Mouse (Mus musculus): Measurements from ENCODE around the gene Ing4. TPM values are rescaled to one million over a fixed set of nuclear protein-coding genes. Genes with fewer than 3 reads are reported as not detected.

The Ing4 gene
- total and polyA plus RNA-seq, 3 experiments: 29.5 to 34.9 TPM; not detected in 1

DNA sequence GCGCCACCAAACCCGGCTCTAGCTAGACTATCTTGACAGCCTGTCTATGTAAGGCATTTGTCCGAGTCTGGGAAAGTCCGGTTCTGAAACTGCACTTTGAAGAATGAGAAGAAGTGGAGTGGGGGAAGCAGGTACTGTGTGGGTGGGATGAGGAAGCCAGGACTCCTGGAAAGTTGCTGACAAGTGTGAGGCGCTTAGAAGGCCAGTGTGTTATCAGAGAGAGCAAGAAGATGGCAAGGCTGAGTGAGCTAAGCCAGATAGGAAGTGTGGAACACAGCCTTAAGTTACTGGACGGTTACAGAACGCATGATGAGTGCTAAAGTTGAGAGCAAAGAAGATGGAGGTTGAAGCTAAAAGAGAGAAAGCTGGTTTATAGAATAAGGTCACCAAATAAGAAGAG, 2.5 kb downstream of the Ing4 start (continued):
- TF ChIP-seq SMC3 (IDR thresholded peaks at IDR 0.05; ENCODE audit: low read depth, low read length) (0 out of 2 replicates have a peak, but pooled peaks have one; percentile 10), BHLHE40 (IDR thresholded peaks at IDR 0.05; ENCODE audit: borderline replicate concordance, low read depth, low read length) (no peak)

DNA sequence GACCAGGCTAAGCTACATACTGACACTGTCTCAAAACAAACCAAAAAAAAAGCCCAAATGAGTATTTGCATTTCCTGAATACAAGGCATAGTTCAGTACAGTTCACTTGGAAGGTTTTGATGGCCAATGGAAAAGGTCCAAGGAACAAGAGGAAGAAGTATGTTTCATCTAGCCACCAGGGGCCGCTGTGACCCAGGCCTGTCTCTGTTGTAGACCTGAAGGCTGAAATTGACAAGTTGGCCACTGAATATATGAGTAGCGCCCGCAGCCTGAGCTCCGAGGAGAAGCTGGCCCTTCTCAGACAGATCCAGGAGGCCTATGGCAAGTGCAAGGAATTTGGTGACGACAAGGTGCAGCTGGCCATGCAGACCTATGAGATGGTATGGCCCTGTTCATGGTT, 7.1 kb downstream of the Ing4 start:
- H3K4me3 ChIP-seq (ENCODE audit: control insufficient read depth in 1 of 2, insufficient read depth in 1 of 2, low read depth in 2 of 2, low read length in 2 of 2): no peak overlapping the region
- DNase-seq (ENCODE audit: low read depth, low spot score): peak; percentile 87
- no peaks in the 10 kb centered on the region for H3K27me3 ChIP-seq (ENCODE audit: control insufficient read depth in 1 of 2, insufficient read depth in 2 of 2, low read length in 2 of 2)

DNA sequence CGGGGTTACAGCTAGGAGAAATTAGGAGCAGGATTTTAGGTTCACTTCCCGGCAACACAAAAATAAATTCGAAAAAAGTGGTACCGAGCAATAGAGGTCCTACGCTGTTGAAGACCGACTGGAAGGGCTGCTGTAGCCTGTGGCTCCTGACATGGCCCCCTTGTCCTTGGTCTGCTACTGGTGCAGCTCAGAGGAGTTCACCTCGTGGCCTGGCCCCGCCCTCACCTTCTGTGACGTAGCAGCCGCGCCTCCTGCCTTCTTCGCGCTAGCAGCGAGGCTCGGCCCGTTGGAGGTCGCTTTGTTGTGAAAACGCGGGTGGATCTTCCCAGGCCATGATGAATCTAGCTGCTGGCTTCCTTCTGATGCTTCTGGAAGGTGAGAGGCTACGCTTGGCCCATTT, 10.1 kb downstream of the Ing4 start, which contains the start of gene Acrbp:
Acrbp (plus strand) TSS at position 12 of the 400 bp plus-strand sequence.
- DNase-seq (ENCODE audit: low read depth, low spot score): no peak
- Histone ChIP-seq H3K36me3 (ENCODE audit: control insufficient read depth in 1 of 2, insufficient read depth in 2 of 2, low read length in 2 of 2) (peaks cover 0 to 1% of the 10 kb centered on the region in 2 experiments; a peak in 1 of 4 replicates), H3K27ac (ENCODE audit: control insufficient read depth, low read depth, low read length) (no peak within 1 kb of the TSS), H3K9ac (ENCODE audit: control insufficient read depth, low read depth, low read length, poor library complexity, severe bottlenecking) (no peak within 1 kb of the TSS), H3K27me3 (ENCODE audit: control insufficient read depth in 1 of 2, insufficient read depth in 2 of 2, low read length in 2 of 2) (no peaks in the 10 kb centered on the region), H3K4me3 (ENCODE audit: control insufficient read depth in 1 of 2, insufficient read depth in 1 of 2, low read depth in 2 of 2, low read length in 2 of 2) (no peak within 1 kb of the TSS), H3K9me3 (replicated peaks; ENCODE audit: insufficient read depth, low read length) (no peaks in the 10 kb centered on the region), H3K4me1 (ENCODE audit: control insufficient read depth in 1 of 2, insufficient read depth in 2 of 2, low read length in 2 of 2) (no peaks in the 10 kb centered on the region), H3K79me2 (ENCODE audit: control insufficient read depth, insufficient read depth, low read length, poor library complexity) (no peaks in the 10 kb centered on the region)
- TF ChIP-seq POLR2A (IDR thresholded peaks at IDR 0.05; ENCODE audit: control insufficient read depth in 1 of 2, insufficient read depth in 1 of 2, low read depth in 1 of 2, low read length in 2 of 2, poor library complexity in 1 of 2) (no peak), ZNF384 (IDR thresholded peaks at IDR 0.05; ENCODE audit: low read depth, low read length) (no peak), GABPA (IDR thresholded peaks at IDR 0.05; ENCODE audit: low read depth, low read length) (no peak), JUND (IDR thresholded peaks at IDR 0.05; ENCODE audit: low read depth, low read length) (no peak), ZKSCAN1 (IDR thresholded peaks at IDR 0.05; ENCODE audit: low read depth, low read length) (no peak), USF1 (IDR thresholded peaks at IDR 0.05; ENCODE audit: low read depth, low read length) (no peak), CTCF (IDR thresholded peaks at IDR 0.05 in 2 of 3, conservative IDR thresholded peaks at IDR 0.05 in 1 of 3; ENCODE audit: control insufficient read depth in 1 of 3, insufficient read depth in 1 of 3, low read depth in 2 of 3, low read length in 3 of 3, poor library complexity in 1 of 3, severe bottlenecking in 1 of 3) (no peak), RCOR1 (IDR thresholded peaks at IDR 0.05; ENCODE audit: low read depth, low read length) (no peak), MXI1 (IDR thresholded peaks at IDR 0.05; ENCODE audit: low read depth, low read length) (no peak), ELF1 (IDR thresholded peaks at IDR 0.05; ENCODE audit: low read depth, low read length) (no peak), MYC (IDR thresholded peaks at IDR 0.05; ENCODE audit: low read depth, low read length) (no peak)

More for the DNA sequence above, 7.1 kb downstream of the Ing4 start:
- Histone ChIP-seq H3K36me3 (ENCODE audit: control insufficient read depth in 1 of 2, insufficient read depth in 2 of 2, low read length in 2 of 2) (peaks cover 1 to 9% of the 10 kb centered on the region in 2 experiments; a peak in 3 of 4 replicates), H3K4me1 (ENCODE audit: control insufficient read depth in 1 of 2, insufficient read depth in 2 of 2, low read length in 2 of 2) (peaks cover 8 to 9% of the 10 kb centered on the region in 2 experiments), H3K79me2 (ENCODE audit: control insufficient read depth, insufficient read depth, low read length, poor library complexity) (no peaks in the 10 kb centered on the region), H3K27ac (ENCODE audit: control insufficient read depth, low read depth, low read length) (no peak overlapping the region), H3K9me3 (replicated peaks; ENCODE audit: insufficient read depth, low read length) (no peaks in the 10 kb centered on the region), H3K9ac (ENCODE audit: control insufficient read depth, low read depth, low read length, poor library complexity, severe bottlenecking) (no peak overlapping the region)
- no peak for TF ChIP-seq KAT2A (conservative IDR thresholded peaks at IDR 0.05; ENCODE audit: low read depth, low read length)
- TF ChIP-seq POLR2A (IDR thresholded peaks at IDR 0.05; ENCODE audit: control insufficient read depth in 1 of 2, insufficient read depth in 1 of 2, low read depth in 1 of 2, low read length in 2 of 2, poor library complexity in 1 of 2): no peak
- TF ChIP-seq SMC3 (IDR thresholded peaks at IDR 0.05; ENCODE audit: low read depth, low read length): peak; percentile 81
- no peak for TF ChIP-seq MAX (IDR thresholded peaks at IDR 0.05; ENCODE audit: low read length)
- peak; percentile 42; the same call in 1 of the 2 replicates for TF ChIP-seq ZC3H11A (IDR thresholded peaks at IDR 0.05; ENCODE audit: low read depth, low read length)
- TF ChIP-seq USF1 (IDR thresholded peaks at IDR 0.05; ENCODE audit: low read depth, low read length): no peak
- no peak for TF ChIP-seq ELF1 (IDR thresholded peaks at IDR 0.05; ENCODE audit: low read depth, low read length)
- TF ChIP-seq GABPA (IDR thresholded peaks at IDR 0.05; ENCODE audit: low read depth, low read length): no peak
- TF ChIP-seq NRF1 (IDR thresholded peaks at IDR 0.05; ENCODE audit: insufficient read depth, low read depth, low read length, poor library complexity, severe bottlenecking): no peak
- no peak for TF ChIP-seq RCOR1 (IDR thresholded peaks at IDR 0.05; ENCODE audit: low read depth, low read length)
- peak; percentile 84 to 90 (median 86) for TF ChIP-seq CTCF (IDR thresholded peaks at IDR 0.05 in 2 of 3, conservative IDR thresholded peaks at IDR 0.05 in 1 of 3; ENCODE audit: control insufficient read depth in 1 of 3, insufficient read depth in 1 of 3, low read depth in 2 of 3, low read length in 3 of 3, poor library complexity in 1 of 3, severe bottlenecking in 1 of 3)
- TF ChIP-seq RAD21 (IDR thresholded peaks at IDR 0.05; ENCODE audit: low read depth, low read length): peak; percentile 67
- no peak for TF ChIP-seq CHD2 (IDR thresholded peaks at IDR 0.05; ENCODE audit: low read length)
- TF ChIP-seq TAL1 (IDR thresholded peaks at IDR 0.05; ENCODE audit: low read length): no peak
- no peak for TF ChIP-seq MAZ (IDR thresholded peaks at IDR 0.05; ENCODE audit: low read depth, low read length)
- TF ChIP-seq ZNF384 (IDR thresholded peaks at IDR 0.05; ENCODE audit: low read depth, low read length): no peak

Measured in MEL (cell line).